Mouse (Mus musculus) kidney, postnatal 36 days (tissue): Measurements from ENCODE around the gene Vps18.
A peak's percentile ranks its signal among the peaks of the same experiment; 100 is the strongest.

ENCODE experiments used
- DNase-seq, 2 experiments: peaks; one replicate each; pipeline ENCODE4 v3.0.0; 2021 to 2022; ENCODE audit warnings: mixed read lengths in 2 of 2

Vps18 gene

GRCm38 (mm10) chr2:119292852-119293251 is 4.3 kb downstream of the Vps18 start:
- no peak for DNase-seq

GRCm38 (mm10) chr2:119293311-119293710 is 4.8 kb downstream of the Vps18 start:
- DNase-seq = no peak

GRCm38 (mm10) chr2:119293776-119294390 is 5.3 kb downstream of the Vps18 start:
- peak in 1 of 2 experiments; percentile 36 for DNase-seq

- DNase-seq = no peak
Measured at GRCm38 (mm10) chr2:119294411-119294810, 5.9 kb downstream of the Vps18 start.

GRCm38 (mm10) chr2:119296756-119297155 is 8.2 kb downstream of the Vps18 start:
- no peak for DNase-seq

- DNase-seq = no peak
Measured at GRCm38 (mm10) chr2:119297506-119297905, 9.0 kb downstream of the Vps18 start.

GRCm38 (mm10) chr2:119298330-119298729 is 9.8 kb downstream of the Vps18 start:
- peak; percentile 75 to 88 for DNase-seq

- no peak for DNase-seq
Measured at GRCm38 (mm10) chr2:119298839-119299238, 10.3 kb downstream of the Vps18 start.

GRCm38 (mm10) chr2:119299981-119300818 is 11.7 kb downstream of the Vps18 start:
- DNase-seq = peak; percentile 94 to 96

GRCm38 (mm10) chr2:119300819-119301493 is 12.4 kb downstream of the Vps18 start:
- peak; percentile 67 to 77 for DNase-seq

- DNase-seq = no peak
Measured at GRCm38 (mm10) chr2:119302876-119303275, 14.3 kb downstream of the Vps18 start.

- no peak for DNase-seq
Measured at GRCm38 (mm10) chr2:119304391-119304790, 15.9 kb downstream of the Vps18 start.

GRCm38 (mm10) chr2:119304798-119305208 is 16.3 kb downstream of the Vps18 start:
- peak; percentile 87 to 88 for DNase-seq

GRCm38 (mm10) chr2:119311544-119311943 is 23.0 kb downstream of the Vps18 start:
- DNase-seq = peak; percentile 83 to 85

- DNase-seq = no peak
Measured at GRCm38 (mm10) chr2:119312380-119312958, 23.9 kb downstream of the Vps18 start.

- no peak for DNase-seq
Measured at GRCm38 (mm10) chr2:119313780-119314479, 25.4 kb downstream of the Vps18 start.

GRCm38 (mm10) chr2:119314742-119315310 is 26.3 kb downstream of the Vps18 start:
- no peak for DNase-seq

GRCm38 (mm10) chr2:119318043-119318710 is 29.6 kb downstream of the Vps18 start:
- DNase-seq = peak; percentile 62

GRCm38 (mm10) chr2:119320571-119320970 is 32.0 kb downstream of the Vps18 start:
- peak in 1 of 2 experiments; percentile 65 for DNase-seq

GRCm38 (mm10) chr2:119321771-119322586 is 33.4 kb downstream of the Vps18 start:
- peak in 1 of 2 experiments; percentile 41 for DNase-seq
